Mouse (Mus musculus) kidney, postnatal 36 days (tissue): ENCODE data around the gene Rnase2b.
A peak's percentile ranks its signal among the peaks of the same experiment; 100 is the strongest.
"Not testable (repeated sequence)": the region's sequence is repeated elsewhere in the genome, so short reads cannot be mapped to it uniquely, and the experiment has no call there.

Source experiments
- DNase-seq, 2 experiments: peaks; one replicate each; pipeline ENCODE4 v3.0.0; 2021 to 2022; ENCODE audit warnings: mixed read lengths in 2 of 2

Gene Rnase2b

GRCm38 (mm10) chr14:51152249-51152870, 9.7 kb upstream of the Rnase2b start:
- no peak for DNase-seq

GRCm38 (mm10) chr14:51156056-51156735, 5.9 kb upstream of the Rnase2b start:
- no peak for DNase-seq

GRCm38 (mm10) chr14:51156736-51157068, 5.4 kb upstream of the Rnase2b start:
- DNase-seq: no peak

GRCm38 (mm10) chr14:51157072-51157471, 5.0 kb upstream of the Rnase2b start:
- no peak for DNase-seq

GRCm38 (mm10) chr14:51163323-51163722, 1.3 kb downstream of the Rnase2b start:
- not testable (repeated sequence) for DNase-seq

GRCm38 (mm10) chr14:51165435-51165834, 3.4 kb downstream of the Rnase2b start:
- no peak for DNase-seq

GRCm38 (mm10) chr14:51166068-51166467, 4.0 kb downstream of the Rnase2b start:
- DNase-seq: no peak

- DNase-seq: peak; percentile 21 to 69
Measured at GRCm38 (mm10) chr14:51172095-51172865, 10.2 kb downstream of the Rnase2b start.

- DNase-seq: not testable (repeated sequence)
Measured at GRCm38 (mm10) chr14:51172947-51173346, 10.9 kb downstream of the Rnase2b start.

- DNase-seq: peak in 1 of 2 experiments; percentile 8
Measured at GRCm38 (mm10) chr14:51173843-51174242, 11.8 kb downstream of the Rnase2b start.

GRCm38 (mm10) chr14:51181051-51181450, 19.0 kb downstream of the Rnase2b start:
- DNase-seq: not testable (repeated sequence)

GRCm38 (mm10) chr14:51195681-51196080, 33.6 kb downstream of the Rnase2b start:
- peak; percentile 45 to 56 for DNase-seq

GRCm38 (mm10) chr14:51199098-51200023, 37.3 kb downstream of the Rnase2b start, which contains the start of gene Ang2:
TSS of gene Ang2 (minus strand) at chr14:51199148.
- DNase-seq: no peak

- no peak for DNase-seq
Measured at GRCm38 (mm10) chr14:51200054-51200453, 38.0 kb downstream of the Rnase2b start.

GRCm38 (mm10) chr14:51200466-51200865, 38.4 kb downstream of the Rnase2b start:
- no peak for DNase-seq

GRCm38 (mm10) chr14:51203115-51203514, 41.1 kb downstream of the Rnase2b start, which contains the start of gene Ear14:
TSS of gene Ear14 (plus strand) at chr14:51203391.
- no peak for DNase-seq
